Mouse (Mus musculus) layer of hippocampus, postnatal 10 days (tissue): ENCODE results near the gene Camk2d. TPM values are rescaled to one million over a fixed set of nuclear protein-coding genes. Genes with fewer than 3 reads are reported as not detected.
A peak's percentile ranks its signal among the peaks of the same experiment; 100 is the strongest.

Experiments
- DNase-seq, 2 experiments: peaks; one replicate each; pipeline ENCODE4 v3.0.0; 2021; ENCODE audit warnings: low spot score in 2 of 2
- long read RNA-seq: library from polyadenylated mRNA; stranded (forward); transcript quantifications from one replicate; pipeline ENCODE4 v2.0.0, GENCODE M21; 2023
- total RNA-seq, 2 experiments: library from RNA; stranded (reverse); gene quantifications; 2 replicates each; pipeline ENCODE4 v1.2.3; 2021

The Camk2d gene
- total RNA-seq, result 10 to 100 TPM; 67.3 to 73.7 TPM
- long read RNA-seq, full-length matches to known transcripts, result 20 of 39 reads
- long read RNA-seq, partial matches to known transcripts, result 4 of 39 reads
- long read RNA-seq, other reads (novel, unspliced or antisense), result 15 of 39 reads

- peak; percentile 90 to 93 for DNase-seq
Measured at GRCm38 (mm10) chr3:126596086-126596485, at the start of gene Camk2d. Gene Camk2d, plus strand, starts transcription at chr3:126596302.

- no peak for DNase-seq
Measured at GRCm38 (mm10) chr3:126547941-126548340, 48.2 kb upstream of the Camk2d start.

GRCm38 (mm10) chr3:126563646-126564045, 32.5 kb upstream of the Camk2d start:
- no peak for DNase-seq

GRCm38 (mm10) chr3:126570628-126571027, 25.5 kb upstream of the Camk2d start:
- no peak for DNase-seq

- DNase-seq, result no peak
Measured at GRCm38 (mm10) chr3:126572915-126573314, 23.2 kb upstream of the Camk2d start.

GRCm38 (mm10) chr3:126575927-126576326, 20.2 kb upstream of the Camk2d start:
- DNase-seq, result no peak

GRCm38 (mm10) chr3:126586134-126586533, 10.0 kb upstream of the Camk2d start:
- no peak for DNase-seq

GRCm38 (mm10) chr3:126587477-126587876, 8.6 kb upstream of the Camk2d start:
- DNase-seq, result no peak

- DNase-seq, result no peak
Measured at GRCm38 (mm10) chr3:126589556-126589955, 6.5 kb upstream of the Camk2d start.

GRCm38 (mm10) chr3:126595456-126595855, 646 bp upstream of the Camk2d start:
- DNase-seq, result no peak

- peak; percentile 80 to 87 for DNase-seq
Measured at GRCm38 (mm10) chr3:126596491-126597160, 524 bp downstream of the Camk2d start.

- peak in 1 of 2 experiments; percentile 63 for DNase-seq
Measured at GRCm38 (mm10) chr3:126597161-126597595, 1.1 kb downstream of the Camk2d start.

- DNase-seq, result peak in 1 of 2 experiments; percentile 34
Measured at GRCm38 (mm10) chr3:126597596-126598328, 1.7 kb downstream of the Camk2d start.

GRCm38 (mm10) chr3:126598329-126598676, 2.2 kb downstream of the Camk2d start:
- no peak for DNase-seq

GRCm38 (mm10) chr3:126598881-126599280, 2.8 kb downstream of the Camk2d start:
- DNase-seq, result no peak

- no peak for DNase-seq
Measured at GRCm38 (mm10) chr3:126599335-126599734, 3.2 kb downstream of the Camk2d start.

GRCm38 (mm10) chr3:126599936-126600335, 3.8 kb downstream of the Camk2d start:
- no peak for DNase-seq

- peak; percentile 41 to 50 for DNase-seq
Measured at GRCm38 (mm10) chr3:126602772-126603171, 6.7 kb downstream of the Camk2d start.

GRCm38 (mm10) chr3:126604656-126605434, 8.7 kb downstream of the Camk2d start:
- DNase-seq, result no peak

GRCm38 (mm10) chr3:126609310-126609709, 13.2 kb downstream of the Camk2d start:
- DNase-seq, result no peak

- no peak for DNase-seq
Measured at GRCm38 (mm10) chr3:126609795-126610451, 13.8 kb downstream of the Camk2d start.
